10 mouse cellular contexts compared by ENCODE assay signal in the genomic region with DNA sequence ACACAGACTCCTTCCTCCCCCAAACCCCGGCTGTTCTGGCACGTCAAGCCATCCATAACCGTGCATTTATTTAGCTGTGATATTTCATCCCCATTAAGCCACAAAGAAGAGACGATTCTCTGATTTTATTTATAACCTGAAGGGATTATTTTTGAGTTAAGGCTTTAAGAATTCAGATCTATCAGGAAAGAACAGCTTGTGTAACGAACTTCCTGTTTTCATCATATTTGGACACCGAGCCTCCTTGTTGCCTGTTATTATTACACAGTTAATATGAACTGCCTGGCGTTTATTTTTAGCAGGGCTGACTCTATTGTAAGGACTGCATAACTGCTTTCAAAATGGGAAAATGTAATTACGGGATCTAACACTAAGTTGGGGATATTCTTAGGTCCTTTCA.
DNase-seq lines count a peak whose midpoint lies in the region; ATAC-seq and TF ChIP-seq lines count a peak whose summit lies in the region.
"Had no signal": no experiment of that assay in that cellular context is flagged by ENCODE, and none has a peak within 500 bp of the region (broad histone marks: within the 10 kb centered on the region; RNA-seq: fewer than 3 reads in every experiment).

No protein-coding gene starts in this region.

- H3K9ac ChIP-seq in heart, embryonic 12.5 days = no peak overlapping the region
- no peak overlapping the region for H3K9ac ChIP-seq in kidney, embryonic 16.5 days (replicated peaks; ENCODE audit: low read length)
- no peak overlapping the region for H3K9ac ChIP-seq in midbrain, postnatal 0 days (replicated peaks; ENCODE audit: low read length, poor library complexity, severe bottlenecking)
- H3K9ac ChIP-seq: liver, embryonic 14.5 days had no signal

- H3K4me2 ChIP-seq in heart, embryonic 12.5 days = no peak overlapping the region
- peak overlapping the region; percentile 27 for H3K4me2 ChIP-seq in kidney, embryonic 16.5 days (replicated peaks; ENCODE audit: low read depth, low read length)
- H3K4me2 ChIP-seq in midbrain, postnatal 0 days (ENCODE audit: low read depth, low read length, poor library complexity, severe bottlenecking) = peak overlapping the region; percentile 33; the same call in 1 of the 2 replicates

- H3K27ac ChIP-seq in heart, embryonic 12.5 days (ENCODE audit: poor library complexity, severe bottlenecking) = no peak overlapping the region
- H3K27ac ChIP-seq in kidney, embryonic 16.5 days (ENCODE audit: low read length) = no peak overlapping the region
- no peak overlapping the region for H3K27ac ChIP-seq in midbrain, postnatal 0 days (ENCODE audit: low read depth, low read length)
- H3K27ac ChIP-seq in midbrain, embryonic 10.5 days (replicated peaks) = no peak overlapping the region
- peak overlapping the region; percentile 31; the same call in 1 of the 2 replicates for H3K27ac ChIP-seq in olfactory bulb, adult 2 months (ENCODE audit: insufficient read depth, low read depth, low read length)
- H3K27ac ChIP-seq: liver, embryonic 14.5 days had no signal

- H3K36me3 ChIP-seq in heart, embryonic 12.5 days = no peaks in the 10 kb centered on the region
- no peaks in the 10 kb centered on the region for H3K36me3 ChIP-seq in kidney, embryonic 16.5 days (ENCODE audit: insufficient read depth, low read length)
- H3K36me3 ChIP-seq in midbrain, postnatal 0 days (ENCODE audit: insufficient read depth, low read length) = no peaks in the 10 kb centered on the region
- H3K36me3 ChIP-seq in midbrain, embryonic 10.5 days = no peaks in the 10 kb centered on the region

- no peaks in the 10 kb centered on the region for H3K9me3 ChIP-seq in heart, embryonic 12.5 days (replicated peaks)
- no peaks in the 10 kb centered on the region for H3K9me3 ChIP-seq in kidney, embryonic 16.5 days (ENCODE audit: low read length)
- H3K9me3 ChIP-seq in midbrain, postnatal 0 days (ENCODE audit: low read length) = no peaks in the 10 kb centered on the region
- no peaks in the 10 kb centered on the region for H3K9me3 ChIP-seq in midbrain, embryonic 10.5 days (replicated peaks)

- DNase-seq in heart, adult 11 months = peak; percentile 87
- DNase-seq in kidney, adult 18-20 months = no peak
- DNase-seq in midbrain, postnatal 0 days (ENCODE audit: low spot score) = no peak
- DNase-seq in midbrain, embryonic 10.5 days (ENCODE audit: low spot score) = no peak
- DNase-seq in cerebellum, adult 9-11 months = no peak
- DNase-seq: cerebellum, postnatal 36 days had no signal

- no peaks in the 10 kb centered on the region for H3K4me1 ChIP-seq in heart, embryonic 12.5 days (replicated peaks)
- H3K4me1 ChIP-seq in kidney, embryonic 16.5 days (ENCODE audit: insufficient read depth, low read length) = peaks cover 8% of the 10 kb centered on the region
- H3K4me1 ChIP-seq in midbrain, postnatal 0 days (ENCODE audit: insufficient read depth, low read length) = no peaks in the 10 kb centered on the region
- no peaks in the 10 kb centered on the region for H3K4me1 ChIP-seq in midbrain, embryonic 10.5 days
- H3K4me1 ChIP-seq in olfactory bulb, adult 2 months (ENCODE audit: control insufficient read depth, insufficient read depth, low read length) = peaks cover 12% of the 10 kb centered on the region; the same call in 1 of the 2 replicates

- H3K27me3 ChIP-seq in heart, embryonic 12.5 days (replicated peaks) = no peaks in the 10 kb centered on the region
- H3K27me3 ChIP-seq in kidney, embryonic 16.5 days (ENCODE audit: insufficient read depth, low read length) = no peaks in the 10 kb centered on the region
- H3K27me3 ChIP-seq in midbrain, postnatal 0 days (ENCODE audit: insufficient read depth, low read length) = no peaks in the 10 kb centered on the region
- H3K27me3 ChIP-seq in midbrain, embryonic 10.5 days (ENCODE audit: low read depth, poor library complexity, severe bottlenecking) = no peaks in the 10 kb centered on the region

- TF ChIP-seq CTCF in midbrain, postnatal 0 days (IDR thresholded peaks at IDR 0.05) = no peak
- TF ChIP-seq CTCF in olfactory bulb, adult 2 months (IDR thresholded peaks at IDR 0.05; ENCODE audit: insufficient read depth, low read depth, low read length) = no peak

- H3K4me3 ChIP-seq in heart, embryonic 12.5 days = no peak overlapping the region
- H3K4me3 ChIP-seq in kidney, embryonic 16.5 days (ENCODE audit: low read length) = no peak overlapping the region
- H3K4me3 ChIP-seq in midbrain, postnatal 0 days (ENCODE audit: low read depth, low read length) = no peak overlapping the region
- no peak overlapping the region for H3K4me3 ChIP-seq in midbrain, embryonic 10.5 days
- no peak overlapping the region for H3K4me3 ChIP-seq in olfactory bulb, adult 2 months (ENCODE audit: insufficient read depth, low read depth, low read length)

- WGBS in heart, embryonic 12.5 days = 69% methylated on average over 8 of the region's 8 CpGs
- 34% methylated on average over 8 of the region's 8 CpGs for WGBS in kidney, embryonic 16.5 days
- WGBS in midbrain, postnatal 0 days = 47% methylated on average over 8 of the region's 8 CpGs
- 85% methylated on average over 8 of the region's 8 CpGs for WGBS in midbrain, embryonic 10.5 days
- WGBS in olfactory bulb, adult 2 months = 24% methylated on average over 8 of the region's 8 CpGs

- no peak for ATAC-seq in heart, embryonic 12.5 days (ENCODE audit: insufficient number of reproducible peaks, low FRiP score)
- ATAC-seq in kidney, embryonic 16.5 days (ENCODE audit: low FRiP score, low TSS enrichment) = no peak
- ATAC-seq in midbrain, postnatal 0 days (ENCODE audit: low FRiP score) = no peak

- TF ChIP-seq POLR2A in olfactory bulb, adult 2 months (IDR thresholded peaks at IDR 0.05; ENCODE audit: insufficient read depth, low read depth, low read length) = no peak
